Mouse (Mus musculus): ENCODE measurements around the gene Pdlim1. TPM values are rescaled to one million over a fixed set of nuclear protein-coding genes. Genes with fewer than 3 reads are reported as not detected.
A peak's percentile ranks its signal among the peaks of the same experiment; 100 is the strongest.

The Pdlim1 gene
- polyA plus RNA-seq (2014; fragmentation: Nextera tagmentation; extraction: Ambion mirVana): 4.8 and 12.7 TPM in 2 replicates

DNA sequence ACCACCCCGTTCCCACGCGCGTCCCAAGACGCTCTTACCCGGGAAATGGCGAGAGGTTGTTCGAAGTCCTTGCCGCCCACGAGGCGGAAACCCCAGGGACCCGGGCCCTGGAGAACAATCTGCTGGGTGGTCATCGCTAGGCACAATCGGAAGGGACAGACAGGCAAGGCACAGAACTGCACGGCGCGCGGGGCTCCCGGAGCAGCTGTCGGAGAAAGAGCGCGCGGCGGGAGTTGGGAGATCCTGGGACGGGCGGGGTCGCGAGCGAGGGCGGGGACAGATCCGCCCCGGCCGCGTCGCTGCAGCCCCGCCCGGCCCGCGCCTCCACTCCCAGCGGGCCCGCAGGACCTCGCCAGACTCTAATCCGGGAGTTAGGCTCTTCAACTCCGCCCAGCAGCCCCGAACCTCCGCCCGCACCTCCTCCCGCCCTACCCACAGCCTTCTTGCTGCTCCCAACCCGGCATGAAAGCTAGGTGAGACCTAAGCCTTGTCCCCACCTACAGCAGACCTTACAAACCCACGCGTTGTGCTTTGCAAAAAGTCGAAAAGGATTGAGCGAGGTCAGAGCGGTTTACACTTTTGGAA is at the start of gene Pdlim1:
Pdlim1 (minus strand) TSS at position 535 of the 585 bp plus-strand sequence.
- peak within 1 kb of the TSS; percentile 48 for H3K4me3 ChIP-seq (replicated peaks; ENCODE audit: low read depth, low read length)
- H3K9me3 ChIP-seq (ENCODE audit: control insufficient read depth, low read length): no peaks in the 10 kb centered on the region
- peak within 1 kb of the TSS; percentile 49 for H3K9ac ChIP-seq (replicated peaks; ENCODE audit: low read length)
- no peak within 1 kb of the TSS for H3K27ac ChIP-seq (replicated peaks; ENCODE audit: low read depth, low read length)
- WGBS: under 1% methylated on average over 53 of the region's 54 CpGs
- H3K27me3 ChIP-seq (ENCODE audit: control insufficient read depth, insufficient read depth, low read length): peaks cover 36% of the 10 kb centered on the region
- DNase-seq: peak; percentile 69
- ATAC-seq (ENCODE audit: low FRiP score, low TSS enrichment): peak; percentile 71
- peak within 1 kb of the TSS; percentile 96 for H3K4me2 ChIP-seq (ENCODE audit: low read length)
- no peaks in the 10 kb centered on the region for H3K36me3 ChIP-seq (ENCODE audit: control insufficient read depth, insufficient read depth, low read length)
- H3K4me1 ChIP-seq (ENCODE audit: control insufficient read depth, insufficient read depth, low read length): peaks cover 9% of the 10 kb centered on the region

- H3K36me3 ChIP-seq (ENCODE audit: control insufficient read depth, insufficient read depth, low read length): peaks cover 34% of the 10 kb centered on the region
- no peaks in the 10 kb centered on the region for H3K9me3 ChIP-seq (ENCODE audit: control insufficient read depth, low read length)
- no peak for ATAC-seq (ENCODE audit: low FRiP score, low TSS enrichment)
Observed at GRCm38 (mm10) chr19:40319199-40319598, 47.6 kb upstream of the Pdlim1 start.

GRCm38 (mm10) chr19:40318511-40318910 is 46.9 kb upstream of the Pdlim1 start:
- no peaks in the 10 kb centered on the region for H3K4me1 ChIP-seq (ENCODE audit: control insufficient read depth, insufficient read depth, low read length)
- H3K27ac ChIP-seq (replicated peaks; ENCODE audit: low read depth, low read length): no peak overlapping the region
- DNase-seq (no peak), ATAC-seq (ENCODE audit: low FRiP score, low TSS enrichment) (no peak)
- WGBS: 26% methylated on average over 6 of the region's 6 CpGs
- peaks cover 34% of the 10 kb centered on the region for H3K36me3 ChIP-seq (ENCODE audit: control insufficient read depth, insufficient read depth, low read length)
- no peak overlapping the region for H3K4me2 ChIP-seq (ENCODE audit: low read length)
- H3K4me3 ChIP-seq (replicated peaks; ENCODE audit: low read depth, low read length): no peak overlapping the region
- H3K9me3 ChIP-seq (ENCODE audit: control insufficient read depth, low read length): no peaks in the 10 kb centered on the region
- H3K27me3 ChIP-seq (ENCODE audit: control insufficient read depth, insufficient read depth, low read length): no peaks in the 10 kb centered on the region
- no peak overlapping the region for H3K9ac ChIP-seq (replicated peaks; ENCODE audit: low read length)

More at GRCm38 (mm10) chr19:40319199-40319598, 47.6 kb upstream of the Pdlim1 start:
- DNase-seq: no peak
- 91% methylated on average over 3 of the region's 3 CpGs for WGBS
- Histone ChIP-seq H3K4me1 (ENCODE audit: control insufficient read depth, insufficient read depth, low read length) (no peaks in the 10 kb centered on the region), H3K4me3 (replicated peaks; ENCODE audit: low read depth, low read length) (no peak overlapping the region), H3K27ac (replicated peaks; ENCODE audit: low read depth, low read length) (no peak overlapping the region), H3K27me3 (ENCODE audit: control insufficient read depth, insufficient read depth, low read length) (no peaks in the 10 kb centered on the region), H3K9ac (replicated peaks; ENCODE audit: low read length) (no peak overlapping the region), H3K4me2 (ENCODE audit: low read length) (no peak overlapping the region)

DNA sequence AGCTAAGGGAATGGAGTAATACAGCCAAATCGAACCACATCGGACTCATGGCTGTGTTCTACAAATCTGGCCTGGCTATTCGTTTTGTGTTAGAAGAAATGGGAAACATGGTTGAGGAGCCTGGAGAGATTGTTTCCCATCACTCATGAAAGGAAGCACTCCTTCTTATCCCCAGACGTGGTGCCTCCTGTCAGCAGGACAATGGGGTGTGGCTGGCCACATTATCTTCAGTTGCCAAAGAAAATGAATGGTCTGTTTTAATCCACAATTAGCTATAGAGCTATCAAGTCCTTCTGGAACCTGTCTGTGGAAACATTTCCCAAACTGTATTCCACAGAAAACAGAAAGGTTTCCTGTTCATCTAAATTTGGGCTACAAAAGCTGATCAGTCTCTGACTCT is 45.4 kb upstream of the Pdlim1 start:
- WGBS: 59% methylated on average over 4 of the region's 4 CpGs

DNA sequence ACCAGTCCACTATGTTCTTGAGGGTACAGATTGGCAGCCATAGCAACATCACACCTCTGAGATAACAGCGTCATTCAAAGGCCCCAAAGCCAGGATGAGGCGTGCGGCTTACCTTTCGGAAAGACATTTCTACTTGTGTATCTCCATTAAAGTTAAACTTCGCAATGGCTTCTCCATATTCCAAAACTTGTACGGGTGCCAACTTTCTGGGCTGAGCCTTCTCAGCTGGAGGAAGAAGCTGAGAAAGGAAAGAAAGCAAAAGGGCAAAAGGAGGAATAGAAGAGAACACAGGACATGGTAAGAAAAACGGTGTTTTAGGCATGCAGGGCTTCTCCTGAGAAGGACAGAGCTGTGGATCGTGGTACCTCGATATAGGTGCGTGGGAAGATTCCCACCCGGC is 42.6 kb upstream of the Pdlim1 start:
- ATAC-seq (ENCODE audit: low FRiP score, low TSS enrichment): no peak
- H3K4me1 ChIP-seq (ENCODE audit: control insufficient read depth, insufficient read depth, low read length): no peaks in the 10 kb centered on the region

More for the DNA sequence above, 45.4 kb upstream of the Pdlim1 start:
- DNase-seq (no peak), ATAC-seq (ENCODE audit: low FRiP score, low TSS enrichment) (no peak)
- no peak overlapping the region for H3K4me3 ChIP-seq (replicated peaks; ENCODE audit: low read depth, low read length)
- peaks cover 32% of the 10 kb centered on the region for H3K36me3 ChIP-seq (ENCODE audit: control insufficient read depth, insufficient read depth, low read length)
- no peaks in the 10 kb centered on the region for H3K9me3 ChIP-seq (ENCODE audit: control insufficient read depth, low read length)
- no peaks in the 10 kb centered on the region for H3K4me1 ChIP-seq (ENCODE audit: control insufficient read depth, insufficient read depth, low read length)
- H3K4me2 ChIP-seq (ENCODE audit: low read length): no peak overlapping the region
- no peak overlapping the region for H3K27ac ChIP-seq (replicated peaks; ENCODE audit: low read depth, low read length)
- H3K27me3 ChIP-seq (ENCODE audit: control insufficient read depth, insufficient read depth, low read length): no peaks in the 10 kb centered on the region
- no peak overlapping the region for H3K9ac ChIP-seq (replicated peaks; ENCODE audit: low read length)

DNA sequence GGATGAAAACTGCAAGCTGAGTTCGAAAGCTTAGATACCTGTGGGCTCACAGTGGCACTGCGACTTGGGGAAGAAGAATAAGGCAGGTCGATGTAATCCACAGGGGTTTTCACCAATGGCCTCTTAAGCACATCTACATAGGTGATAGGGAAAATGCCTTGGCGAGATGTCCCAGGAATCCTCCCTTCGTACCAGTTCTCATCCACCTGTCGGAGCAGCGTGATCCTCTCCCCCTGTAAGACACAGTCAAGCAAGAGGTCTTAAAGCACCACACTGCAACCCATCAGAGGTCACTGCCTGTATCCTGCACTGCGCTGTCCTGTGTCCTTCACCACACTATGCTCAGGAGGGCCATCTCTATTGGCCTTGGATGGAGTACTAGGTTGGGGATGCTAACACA is 40.0 kb upstream of the Pdlim1 start:
- Histone ChIP-seq H3K27ac (replicated peaks; ENCODE audit: low read depth, low read length) (no peak overlapping the region), H3K27me3 (ENCODE audit: control insufficient read depth, insufficient read depth, low read length) (no peaks in the 10 kb centered on the region), H3K9ac (replicated peaks; ENCODE audit: low read length) (no peak overlapping the region), H3K4me1 (ENCODE audit: control insufficient read depth, insufficient read depth, low read length) (no peaks in the 10 kb centered on the region), H3K4me2 (ENCODE audit: low read length) (no peak overlapping the region), H3K36me3 (ENCODE audit: control insufficient read depth, insufficient read depth, low read length) (peaks cover 51% of the 10 kb centered on the region), H3K4me3 (replicated peaks; ENCODE audit: low read depth, low read length) (no peak overlapping the region), H3K9me3 (ENCODE audit: control insufficient read depth, low read length) (no peaks in the 10 kb centered on the region)
- WGBS: 97% methylated on average over 8 of the region's 8 CpGs
- no peak for ATAC-seq (ENCODE audit: low FRiP score, low TSS enrichment)
- no peak for DNase-seq

More for the DNA sequence above, 42.6 kb upstream of the Pdlim1 start:
- peaks cover 40% of the 10 kb centered on the region for H3K36me3 ChIP-seq (ENCODE audit: control insufficient read depth, insufficient read depth, low read length)
- WGBS: 97% methylated on average over 11 of the region's 11 CpGs
- H3K27me3 ChIP-seq (ENCODE audit: control insufficient read depth, insufficient read depth, low read length): no peaks in the 10 kb centered on the region
- no peaks in the 10 kb centered on the region for H3K9me3 ChIP-seq (ENCODE audit: control insufficient read depth, low read length)
- H3K4me3 ChIP-seq (replicated peaks; ENCODE audit: low read depth, low read length): no peak overlapping the region
- H3K9ac ChIP-seq (replicated peaks; ENCODE audit: low read length): no peak overlapping the region
- no peak overlapping the region for H3K27ac ChIP-seq (replicated peaks; ENCODE audit: low read depth, low read length)
- H3K4me2 ChIP-seq (ENCODE audit: low read length): no peak overlapping the region
- no peak for DNase-seq

DNA sequence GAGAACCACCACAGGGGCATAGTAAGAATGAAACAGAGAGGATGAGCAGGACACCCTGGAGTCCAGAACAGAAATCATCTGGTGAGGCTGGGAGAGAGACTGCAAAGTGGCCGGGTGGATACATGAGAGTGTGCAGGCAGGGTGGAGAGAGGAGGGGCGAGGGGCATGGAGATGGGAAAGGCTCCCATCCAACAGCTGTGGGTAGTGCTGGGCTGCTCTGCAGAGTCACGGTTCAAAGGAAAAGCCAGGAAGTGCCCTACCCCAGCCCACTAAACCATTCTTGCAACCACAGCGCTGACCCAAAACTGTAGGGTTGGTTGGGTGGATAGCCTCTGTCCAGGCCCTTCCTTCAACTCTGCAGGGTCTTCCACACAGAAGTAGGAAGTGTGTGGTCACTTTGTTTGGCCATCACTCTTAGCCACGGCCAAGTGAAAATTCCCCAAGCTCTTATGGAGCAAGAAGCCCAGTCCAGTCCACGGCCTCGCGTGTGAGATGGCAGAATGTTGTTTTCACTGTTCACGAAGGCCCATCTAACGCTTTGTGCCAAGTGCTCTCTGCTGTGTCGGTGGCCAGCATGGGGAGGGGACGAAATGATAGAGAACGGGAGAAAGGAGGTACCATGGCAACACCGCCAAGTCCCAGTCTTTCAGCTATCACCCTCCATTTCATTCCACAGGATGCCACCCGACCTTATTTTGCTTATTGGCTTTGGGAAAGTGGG is 38.9 kb upstream of the Pdlim1 start:
- ATAC-seq (ENCODE audit: low FRiP score, low TSS enrichment): no peak
- Histone ChIP-seq H3K4me1 (ENCODE audit: control insufficient read depth, insufficient read depth, low read length) (no peaks in the 10 kb centered on the region), H3K4me2 (ENCODE audit: low read length) (no peak overlapping the region), H3K36me3 (ENCODE audit: control insufficient read depth, insufficient read depth, low read length) (peaks cover 46% of the 10 kb centered on the region), H3K4me3 (replicated peaks; ENCODE audit: low read depth, low read length) (no peak overlapping the region), H3K27me3 (ENCODE audit: control insufficient read depth, insufficient read depth, low read length) (no peaks in the 10 kb centered on the region), H3K9ac (replicated peaks; ENCODE audit: low read length) (no peak overlapping the region), H3K9me3 (ENCODE audit: control insufficient read depth, low read length) (no peaks in the 10 kb centered on the region), H3K27ac (replicated peaks; ENCODE audit: low read depth, low read length) (no peak overlapping the region)
- WGBS: 90% methylated on average over 15 of the region's 15 CpGs
- DNase-seq: no peak

- Histone ChIP-seq H3K9me3 (ENCODE audit: control insufficient read depth, low read length) (no peaks in the 10 kb centered on the region), H3K4me1 (ENCODE audit: control insufficient read depth, insufficient read depth, low read length) (no peaks in the 10 kb centered on the region), H3K9ac (replicated peaks; ENCODE audit: low read length) (no peak overlapping the region), H3K27ac (replicated peaks; ENCODE audit: low read depth, low read length) (no peak overlapping the region), H3K27me3 (ENCODE audit: control insufficient read depth, insufficient read depth, low read length) (no peaks in the 10 kb centered on the region), H3K36me3 (ENCODE audit: control insufficient read depth, insufficient read depth, low read length) (peaks cover 46% of the 10 kb centered on the region), H3K4me3 (replicated peaks; ENCODE audit: low read depth, low read length) (no peak overlapping the region), H3K4me2 (ENCODE audit: low read length) (no peak overlapping the region)
- 94% methylated on average over 12 of the region's 12 CpGs for WGBS
- no peak for DNase-seq
- ATAC-seq (ENCODE audit: low FRiP score, low TSS enrichment): no peak
Observed at GRCm38 (mm10) chr19:40309911-40310310, 38.3 kb upstream of the Pdlim1 start.

DNA sequence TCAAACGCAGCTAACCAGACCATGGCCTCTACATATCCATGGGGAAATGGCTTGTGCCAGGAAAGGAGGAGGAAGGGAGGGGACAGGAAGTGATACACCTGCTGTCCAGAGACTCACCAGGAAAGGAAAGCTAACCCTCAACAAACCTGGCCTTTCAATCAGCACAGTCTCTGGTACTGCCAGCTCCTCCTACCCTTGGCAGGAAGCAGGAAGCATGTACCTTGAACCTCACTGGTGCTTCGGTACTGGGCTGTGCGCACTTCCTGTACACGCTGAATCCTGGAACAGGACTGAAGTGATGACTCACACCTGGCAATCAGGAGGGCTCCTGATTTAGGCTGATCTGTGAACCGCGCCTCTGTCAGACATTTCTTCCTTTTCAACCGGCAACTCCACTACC is 35.9 kb upstream of the Pdlim1 start:
- Histone ChIP-seq H3K4me3 (replicated peaks; ENCODE audit: low read depth, low read length) (no peak overlapping the region), H3K27me3 (ENCODE audit: control insufficient read depth, insufficient read depth, low read length) (no peaks in the 10 kb centered on the region), H3K4me2 (ENCODE audit: low read length) (no peak overlapping the region), H3K36me3 (ENCODE audit: control insufficient read depth, insufficient read depth, low read length) (peaks cover 32% of the 10 kb centered on the region), H3K27ac (replicated peaks; ENCODE audit: low read depth, low read length) (no peak overlapping the region), H3K9ac (replicated peaks; ENCODE audit: low read length) (no peak overlapping the region), H3K4me1 (ENCODE audit: control insufficient read depth, insufficient read depth, low read length) (no peaks in the 10 kb centered on the region), H3K9me3 (ENCODE audit: control insufficient read depth, low read length) (no peaks in the 10 kb centered on the region)
- WGBS: 94% methylated on average over 7 of the region's 7 CpGs
- ATAC-seq (ENCODE audit: low FRiP score, low TSS enrichment): no peak
- DNase-seq: no peak
